Mouse (Mus musculus) megakaryocyte, embryonic 14.5 days (primary cell): ENCODE data around the gene Snx29. TPM values are rescaled to one million over a fixed set of nuclear protein-coding genes. Genes with fewer than 3 reads are reported as not detected.

ENCODE experiments used
- H3K27me3 ChIP-seq: replicated peaks from 2 replicates; pipeline ENCODE3; 2012; ENCODE audit warnings: inconsistent platforms
- H3K36me3 ChIP-seq: replicated peaks from 2 replicates; pipeline ENCODE3; 2012; ENCODE audit warnings: low read length, inconsistent platforms, mixed read lengths
- H3K4me1 ChIP-seq: 2 replicates; pipeline ENCODE4 v1.6.1; 2012; ENCODE audit warnings: inconsistent platforms
- H3K4me3 ChIP-seq: replicated peaks from 2 replicates; pipeline ENCODE3; 2012; ENCODE audit warnings: moderate library complexity, mild to moderate bottlenecking, inconsistent platforms
- H3K9me3 ChIP-seq: 2 replicates; pipeline ENCODE4 v1.6.1; 2012; ENCODE audit warnings: inconsistent platforms
- FLI1 ChIP-seq: IDR thresholded peaks from 2 replicates; pipeline ENCODE4 v1.6.1; 2012; ENCODE audit warnings: low read length, inconsistent platforms, mixed read lengths
- GATA1 ChIP-seq: IDR thresholded peaks from 3 replicates; pipeline ENCODE4 v1.6.1; 2012; ENCODE audit warnings: mixed read lengths, low read length, inconsistent platforms, borderline replicate concordance
- polyA plus RNA-seq: library from polyadenylated mRNA; stranded (reverse); fragments of >175 nt; gene quantifications from 2 replicates; pipeline ENCODE4 v1.2.3, GENCODE M21; 2012; ENCODE audit warnings: low replicate concordance; ENCODE audit not compliant: insufficient read depth

Gene Snx29
- polyA plus RNA-seq, 1 experiment: 3.9 TPM

DNA sequence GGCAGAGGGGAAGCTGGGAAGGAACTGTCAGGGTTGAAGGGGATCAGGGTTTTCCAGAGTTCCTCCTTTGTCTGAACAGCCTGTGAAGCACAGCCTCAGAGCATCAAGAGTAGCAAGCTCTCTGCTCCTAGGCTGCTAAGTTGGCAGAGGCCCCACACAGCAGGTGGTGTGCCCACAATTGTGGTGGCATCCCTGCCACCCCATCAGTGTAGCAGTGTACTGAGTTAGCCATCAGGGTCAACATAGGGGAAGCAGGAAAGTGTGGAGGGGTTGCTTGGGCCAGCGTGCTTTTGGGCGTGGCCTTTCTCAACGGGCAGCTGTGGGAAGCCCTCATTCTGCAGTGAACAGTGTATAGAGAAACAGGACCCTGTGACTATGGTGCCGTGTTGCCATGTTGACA, 421.0 kb downstream of the Snx29 start:
- H3K4me1 ChIP-seq: peaks cover 56% of the 10 kb centered on the region
- TF ChIP-seq FLI1 (no peak), GATA1 (no peak)
- no peak overlapping the region for H3K4me3 ChIP-seq
- peaks cover 8% of the 10 kb centered on the region for H3K36me3 ChIP-seq
- H3K27me3 ChIP-seq: peaks cover 14% of the 10 kb centered on the region
- no peaks in the 10 kb centered on the region for H3K9me3 ChIP-seq

DNA sequence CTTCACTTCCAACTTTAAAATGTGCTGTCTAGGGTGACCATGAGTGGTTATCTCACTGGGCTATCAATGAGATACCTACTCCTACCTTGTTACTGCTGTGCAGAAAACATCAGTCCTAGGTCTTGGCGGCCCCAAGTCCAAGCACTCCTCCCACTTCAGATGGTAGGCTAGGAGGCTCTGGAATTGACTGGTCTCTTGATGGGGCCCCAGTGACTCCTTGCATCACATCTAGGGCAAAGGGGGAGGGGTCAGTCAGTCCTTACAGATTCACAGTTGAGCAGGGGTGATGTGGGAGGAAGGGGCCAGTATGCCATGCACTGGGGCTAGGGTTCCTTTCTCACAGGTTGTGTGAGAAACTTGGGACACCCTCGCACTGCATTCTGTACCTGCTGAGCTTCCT, 423.3 kb downstream of the Snx29 start:
- Histone ChIP-seq H3K27me3 (peaks cover 17% of the 10 kb centered on the region), H3K4me1 (peaks cover 71% of the 10 kb centered on the region), H3K9me3 (no peaks in the 10 kb centered on the region), H3K36me3 (peaks cover 8% of the 10 kb centered on the region), H3K4me3 (peak overlapping the region; percentile 29)
- TF ChIP-seq FLI1 (no peak), GATA1 (no peak)

DNA sequence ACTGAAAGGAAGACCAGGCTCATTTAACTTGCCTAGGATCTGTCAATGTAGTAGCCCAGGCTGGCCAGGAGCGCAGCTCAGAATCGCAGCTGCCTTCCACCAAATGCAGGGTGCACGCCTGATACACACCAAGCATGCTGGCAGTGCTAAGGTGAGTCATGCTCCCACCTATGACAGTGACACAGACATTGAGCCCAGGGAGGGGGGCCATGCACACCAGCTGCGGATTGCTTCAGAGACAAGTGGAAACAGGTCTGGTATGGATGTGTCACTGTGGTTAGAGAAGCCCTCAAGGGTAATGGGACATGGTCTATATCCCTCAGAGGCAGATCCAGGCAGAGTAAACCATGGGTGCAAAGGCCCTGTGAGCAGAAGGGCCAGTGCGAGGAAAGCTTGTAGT, 425.2 kb downstream of the Snx29 start:
- TF ChIP-seq FLI1 (no peak), GATA1 (no peak)

DNA sequence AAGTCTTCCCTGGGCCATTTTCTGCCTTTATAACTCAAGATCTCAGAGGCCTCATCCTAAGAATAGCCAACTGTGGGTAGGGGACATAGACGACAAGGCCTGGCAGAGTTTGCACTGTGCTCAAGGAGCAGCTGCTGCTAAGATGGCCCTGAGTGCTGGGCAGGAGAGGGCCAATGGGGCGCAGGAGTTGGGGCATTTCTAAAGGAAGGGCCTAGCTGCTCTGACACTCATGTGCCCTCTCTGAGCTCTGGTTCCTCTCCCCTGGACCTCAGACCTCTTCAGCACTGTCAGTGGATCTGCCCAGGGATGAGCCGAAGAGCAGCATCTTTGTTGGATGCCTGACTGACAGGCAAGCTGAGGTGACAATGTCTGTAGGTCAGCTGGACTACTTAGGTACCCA, 426.4 kb downstream of the Snx29 start:
- TF ChIP-seq FLI1 (no peak), GATA1 (no peak)
- H3K27me3 ChIP-seq: peaks cover 14% of the 10 kb centered on the region

More for the DNA sequence above, 425.2 kb downstream of the Snx29 start:
- no peaks in the 10 kb centered on the region for H3K9me3 ChIP-seq
- no peak overlapping the region for H3K4me3 ChIP-seq
- peaks cover 17% of the 10 kb centered on the region for H3K27me3 ChIP-seq
- H3K4me1 ChIP-seq: peaks cover 86% of the 10 kb centered on the region
- peaks cover 8% of the 10 kb centered on the region for H3K36me3 ChIP-seq

DNA sequence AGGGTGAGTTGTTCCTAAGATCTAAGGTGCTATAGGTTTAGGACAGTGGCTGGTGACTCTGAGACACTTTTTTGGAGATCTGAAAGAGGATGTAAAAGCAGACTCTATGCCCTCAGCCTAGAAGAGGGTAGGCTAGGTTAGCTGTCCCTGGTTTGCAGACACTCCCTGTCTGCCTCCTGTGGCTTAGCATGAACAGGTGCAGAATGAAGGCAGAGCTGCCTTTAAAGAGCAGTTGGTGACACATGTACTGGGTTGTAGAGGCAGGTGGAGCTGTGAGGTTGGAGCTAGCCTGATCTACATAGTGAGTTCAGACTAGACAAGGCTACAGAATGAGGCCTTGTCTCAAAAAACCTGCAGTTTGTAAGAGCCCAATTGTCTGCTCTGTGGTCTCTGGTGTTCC, 427.9 kb downstream of the Snx29 start:
- H3K4me3 ChIP-seq: no peak overlapping the region
- H3K9me3 ChIP-seq: no peaks in the 10 kb centered on the region
- peaks cover 22% of the 10 kb centered on the region for H3K36me3 ChIP-seq
- H3K27me3 ChIP-seq: peaks cover 10% of the 10 kb centered on the region
- H3K4me1 ChIP-seq: peaks cover 86% of the 10 kb centered on the region
- TF ChIP-seq GATA1: no peak
- TF ChIP-seq FLI1: no peak

More for the DNA sequence above, 426.4 kb downstream of the Snx29 start:
- H3K4me1 ChIP-seq: peaks cover 86% of the 10 kb centered on the region
- H3K36me3 ChIP-seq: peaks cover 12% of the 10 kb centered on the region
- H3K4me3 ChIP-seq: no peak overlapping the region
- no peaks in the 10 kb centered on the region for H3K9me3 ChIP-seq

DNA sequence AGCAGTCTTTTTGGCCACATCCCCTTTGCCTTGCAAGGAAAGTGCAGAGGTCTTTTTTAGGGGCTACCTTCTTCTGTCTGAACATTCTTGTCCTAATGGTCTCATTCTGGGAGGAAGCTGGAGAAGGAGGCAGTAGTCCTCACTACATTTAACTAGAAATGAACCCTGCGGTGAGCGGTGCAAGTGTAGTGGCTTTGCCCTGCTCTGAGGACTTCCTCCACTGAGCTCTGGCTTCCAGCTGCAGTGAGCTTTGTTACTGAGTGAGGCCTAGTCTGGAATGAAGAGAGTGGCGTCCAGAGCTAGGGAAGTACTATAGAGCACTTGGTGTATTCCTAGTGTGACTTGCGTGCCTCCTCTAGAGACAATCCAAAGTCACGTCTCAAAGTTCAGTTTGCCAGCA, 429.8 kb downstream of the Snx29 start:
- Histone ChIP-seq H3K36me3 (peaks cover 35% of the 10 kb centered on the region), H3K9me3 (no peaks in the 10 kb centered on the region), H3K4me3 (no peak overlapping the region), H3K4me1 (peaks cover 83% of the 10 kb centered on the region), H3K27me3 (peaks cover 8% of the 10 kb centered on the region)
- TF ChIP-seq FLI1: no peak
- TF ChIP-seq GATA1: no peak

DNA sequence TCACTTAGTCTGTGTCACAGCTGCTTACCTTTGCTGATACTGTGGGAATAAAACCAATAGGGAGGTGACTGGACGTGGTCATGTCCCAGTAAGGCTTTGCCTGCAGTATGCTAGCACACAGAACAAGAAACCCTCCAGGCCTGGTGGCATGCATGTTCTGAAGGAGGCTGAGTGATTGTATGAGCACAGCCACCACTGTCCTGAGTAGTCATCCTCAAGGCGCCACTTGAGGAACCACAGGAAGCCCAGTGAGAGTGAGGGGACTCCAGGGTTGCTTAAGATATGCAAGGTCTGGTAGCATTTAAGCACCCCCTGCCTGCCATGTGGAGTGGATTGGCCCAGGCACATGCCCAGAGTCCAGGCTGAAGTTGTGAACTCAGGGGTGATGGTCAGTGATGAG, 430.8 kb downstream of the Snx29 start:
- TF ChIP-seq FLI1 (no peak), GATA1 (no peak)
- H3K4me3 ChIP-seq: no peak overlapping the region
- H3K9me3 ChIP-seq: no peaks in the 10 kb centered on the region
- peaks cover 80% of the 10 kb centered on the region for H3K4me1 ChIP-seq
- peaks cover 44% of the 10 kb centered on the region for H3K36me3 ChIP-seq
- H3K27me3 ChIP-seq: peaks cover 5% of the 10 kb centered on the region

DNA sequence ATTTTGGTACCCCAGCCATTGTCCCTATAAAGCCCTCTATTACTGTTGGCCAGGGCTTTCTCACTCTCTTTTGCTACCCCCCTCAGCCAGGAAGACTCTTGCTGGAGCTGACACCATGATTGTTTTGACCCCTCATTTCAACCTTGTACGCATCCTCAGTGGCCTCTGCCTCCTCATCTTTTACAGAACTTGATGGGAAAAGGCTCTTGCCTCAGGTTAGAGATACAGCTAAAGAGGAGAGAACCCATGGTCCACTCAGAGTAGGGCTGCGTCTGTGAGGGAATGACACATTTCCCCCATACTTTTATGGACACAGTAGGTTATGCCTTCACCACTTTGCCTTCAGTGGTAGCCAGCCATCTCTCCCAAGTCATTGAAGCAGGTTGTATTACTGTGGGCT, 431.4 kb downstream of the Snx29 start:
- Histone ChIP-seq H3K9me3 (no peaks in the 10 kb centered on the region), H3K4me3 (no peak overlapping the region)
- TF ChIP-seq GATA1 (no peak), FLI1 (no peak)

DNA sequence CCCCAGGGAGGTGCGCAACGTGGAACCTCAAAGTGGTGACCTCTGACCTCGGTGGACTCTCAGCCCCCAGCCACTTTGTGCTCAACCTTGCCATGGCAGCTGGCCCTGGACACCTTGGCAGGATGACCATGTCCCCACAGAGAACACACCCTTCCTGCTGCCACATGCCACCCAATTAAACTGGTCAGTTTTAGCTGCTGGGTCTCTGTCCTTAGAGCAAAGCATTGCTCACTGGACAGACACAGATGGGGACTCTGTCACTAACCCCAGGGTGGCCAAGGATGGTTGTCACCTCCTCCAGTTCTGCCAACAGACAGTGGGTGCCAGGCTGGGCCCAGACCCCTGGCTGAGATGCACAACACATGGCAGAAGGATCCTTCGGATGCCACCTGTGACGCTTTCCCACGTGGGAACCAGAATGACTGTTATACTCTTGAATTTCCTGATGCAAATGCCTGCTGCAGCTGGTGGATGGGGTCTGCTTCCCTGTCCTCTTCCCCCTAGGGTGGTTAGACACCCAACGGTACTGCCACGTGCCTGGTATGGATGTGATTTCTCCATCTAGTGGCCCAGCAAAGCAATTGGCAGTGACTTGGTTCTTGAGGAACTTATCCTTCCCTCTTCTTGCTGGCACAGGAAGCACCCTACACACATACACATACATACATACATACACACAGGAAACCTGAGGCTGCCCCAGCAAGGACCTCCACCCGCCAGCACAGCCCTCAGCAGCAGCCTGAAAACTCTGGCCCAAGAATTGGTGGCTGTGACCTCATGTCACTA, 432.8 kb downstream of the Snx29 start:
- no peak overlapping the region for H3K4me3 ChIP-seq
- H3K27me3 ChIP-seq: no peaks in the 10 kb centered on the region
- peaks cover 78% of the 10 kb centered on the region for H3K4me1 ChIP-seq
- H3K9me3 ChIP-seq: no peaks in the 10 kb centered on the region
- H3K36me3 ChIP-seq: peaks cover 55% of the 10 kb centered on the region
- TF ChIP-seq GATA1: no peak
- no peak for TF ChIP-seq FLI1

More for the DNA sequence above, 431.4 kb downstream of the Snx29 start:
- H3K4me1 ChIP-seq: peaks cover 77% of the 10 kb centered on the region
- H3K27me3 ChIP-seq: peaks cover 3% of the 10 kb centered on the region
- H3K36me3 ChIP-seq: peaks cover 47% of the 10 kb centered on the region

DNA sequence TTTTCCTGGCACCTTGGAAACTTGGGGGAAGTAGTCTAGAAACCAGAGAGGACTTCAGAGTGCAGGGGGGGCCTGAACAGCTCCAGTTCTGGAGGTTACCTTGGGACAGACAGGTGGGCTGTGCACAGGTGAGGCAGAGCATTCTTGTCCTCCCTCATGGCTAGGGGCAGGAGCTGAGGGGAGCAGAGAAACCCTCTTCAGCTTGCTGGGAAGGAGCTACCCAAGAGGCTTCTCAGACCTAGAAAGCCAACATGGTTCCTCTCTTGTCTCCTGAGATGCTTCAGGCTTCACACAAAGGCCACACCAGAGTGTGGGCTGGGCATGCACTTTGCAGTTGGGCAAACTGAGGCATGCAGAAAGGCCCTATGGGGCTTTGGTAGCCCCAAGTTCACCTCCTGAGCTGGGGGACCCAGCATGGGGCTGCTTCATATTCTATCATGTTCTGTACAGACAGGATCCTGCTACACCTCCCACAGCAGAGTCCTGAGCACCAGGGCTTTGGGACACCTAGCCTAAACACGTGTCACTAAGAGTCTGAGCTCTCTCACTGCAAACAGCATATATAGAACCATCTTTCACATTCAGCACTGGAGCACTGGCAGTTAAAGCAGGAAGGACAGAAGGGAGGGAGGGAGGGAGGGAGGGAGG, 434.0 kb downstream of the Snx29 start:
- H3K4me1 ChIP-seq: peaks cover 67% of the 10 kb centered on the region
- peaks cover 56% of the 10 kb centered on the region for H3K36me3 ChIP-seq
- no peak for TF ChIP-seq GATA1
- no peak for TF ChIP-seq FLI1
- H3K4me3 ChIP-seq: no peak overlapping the region
- no peaks in the 10 kb centered on the region for H3K27me3 ChIP-seq
- H3K9me3 ChIP-seq: no peaks in the 10 kb centered on the region
